Mouse (Mus musculus): ENCODE data around the gene Parm1.

The Parm1 gene

DNA sequence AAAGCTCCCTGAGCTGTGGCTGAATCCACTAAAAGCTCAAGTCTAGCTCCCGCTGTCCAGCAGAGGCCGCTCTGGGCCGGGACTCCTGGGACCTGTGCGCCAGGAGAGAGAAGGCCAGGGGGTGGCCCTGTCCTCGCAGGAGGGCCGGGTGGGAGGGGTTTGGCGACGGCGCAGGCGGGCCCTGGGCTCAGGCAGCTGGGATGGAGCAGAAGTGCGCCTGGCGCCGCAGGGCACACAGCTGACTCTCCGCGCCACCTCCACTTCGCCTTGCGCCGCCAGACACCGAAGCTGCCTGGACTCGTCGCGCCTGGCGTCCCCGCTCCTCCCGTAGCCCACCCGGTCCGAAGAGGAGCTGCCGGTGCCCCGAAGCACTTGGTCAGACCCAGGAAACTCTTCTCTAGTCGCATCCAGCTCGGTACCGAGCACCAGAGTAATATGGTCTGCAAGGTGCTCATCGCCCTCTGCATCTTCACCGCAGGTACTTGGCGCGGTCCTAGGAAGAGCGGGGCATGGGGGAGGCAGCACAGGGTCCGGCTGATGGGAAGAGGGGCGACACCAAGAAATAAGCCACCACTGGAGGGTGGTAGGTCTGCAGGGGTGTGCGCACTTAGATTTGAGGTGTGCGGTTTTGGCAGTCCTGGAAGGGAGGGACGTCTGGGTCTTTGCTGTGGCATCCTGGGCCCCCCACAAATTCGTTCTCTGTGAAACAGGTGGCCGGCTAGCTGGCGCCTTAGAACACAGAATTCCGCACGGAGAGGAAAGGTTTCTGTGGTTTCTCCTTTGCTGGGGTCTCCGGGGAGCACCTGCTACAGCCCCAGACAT, at the start of gene Parm1:
Gene Parm1 (plus strand): TSS at position 136 of the 822 bp plus-strand sequence.
- peak; percentile 85 for DNase-seq (ENCODE audit: low spot score)

DNA sequence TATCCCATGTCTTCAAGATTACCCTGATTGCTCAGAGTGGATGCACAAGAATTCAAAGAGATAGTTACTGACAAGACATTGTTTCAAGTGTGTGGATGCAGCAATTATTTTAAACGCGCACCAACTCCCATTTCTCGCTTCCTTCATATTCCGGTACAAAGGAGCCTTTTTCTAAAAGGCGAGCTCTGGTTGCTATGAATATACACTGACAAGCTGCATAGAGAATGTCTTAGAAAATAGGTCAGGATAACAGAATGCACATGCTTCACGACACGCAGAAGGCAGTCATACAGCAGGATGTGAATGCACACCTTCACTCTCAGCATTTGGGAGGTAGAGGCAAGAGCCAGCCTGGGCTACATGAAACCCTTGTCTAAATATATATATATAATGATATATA, 42.2 kb upstream of the Parm1 start:
- no peak for DNase-seq (ENCODE audit: low spot score)

DNA sequence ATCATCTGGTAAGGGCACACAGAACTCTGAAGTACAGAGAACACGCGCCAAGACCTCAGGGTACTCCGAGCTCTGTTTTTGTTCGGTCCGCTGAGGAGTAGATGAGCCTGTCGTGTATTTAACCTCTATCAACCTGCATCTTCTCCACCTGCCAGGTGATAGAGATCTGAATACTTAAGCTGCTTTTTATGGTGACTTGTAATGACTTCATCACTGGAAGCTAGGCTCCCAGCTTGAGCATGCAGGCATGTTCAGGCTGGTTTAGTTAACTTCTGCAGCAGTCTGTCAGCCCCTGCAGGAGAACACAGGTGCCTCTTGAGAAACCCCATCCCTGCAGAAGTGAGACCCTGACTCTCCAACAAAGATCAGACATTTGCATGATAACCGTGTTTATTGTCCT, 40.6 kb upstream of the Parm1 start:
- no peak for DNase-seq (ENCODE audit: low spot score)

DNA sequence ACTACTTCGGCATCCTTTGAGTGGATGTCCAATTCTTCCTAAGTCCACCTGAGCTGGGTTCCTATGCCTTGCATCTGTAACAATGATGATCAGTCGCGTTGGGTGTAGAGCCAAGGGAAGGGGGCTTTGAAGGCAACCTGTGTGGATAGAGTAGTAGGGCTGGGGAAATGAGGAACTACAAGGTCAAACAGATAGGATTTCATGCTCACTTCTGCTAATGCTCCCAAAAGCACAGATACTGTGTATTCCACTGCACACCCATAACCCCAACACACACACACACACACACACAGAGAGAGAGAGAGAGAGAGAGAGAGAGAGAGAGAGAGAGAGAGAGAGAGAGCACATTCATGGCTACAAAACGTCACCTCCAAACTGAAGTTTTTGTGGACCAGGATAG, 38.7 kb upstream of the Parm1 start:
- DNase-seq (ENCODE audit: low spot score), result no peak

DNA sequence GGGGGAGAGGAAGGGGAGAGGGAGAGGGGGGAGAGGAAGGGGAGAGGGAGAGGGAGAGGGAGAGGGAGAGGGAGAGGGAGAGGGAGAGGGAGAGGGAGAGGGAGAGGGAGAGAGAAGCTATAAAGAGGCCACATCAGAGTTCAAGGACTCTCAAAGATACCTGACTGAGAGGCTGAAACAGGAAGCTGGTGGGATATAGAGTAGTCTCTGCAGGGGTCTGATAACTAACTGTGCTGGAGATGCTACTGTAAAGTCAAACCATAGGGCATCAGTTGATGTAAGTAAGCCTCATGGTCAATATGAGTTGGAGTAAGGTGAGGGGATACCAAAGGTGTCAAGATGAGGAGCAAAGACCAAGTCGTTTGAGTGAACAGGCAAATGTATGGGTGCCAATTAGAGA, 37.3 kb upstream of the Parm1 start:
- DNase-seq (ENCODE audit: low spot score), result no peak

DNA sequence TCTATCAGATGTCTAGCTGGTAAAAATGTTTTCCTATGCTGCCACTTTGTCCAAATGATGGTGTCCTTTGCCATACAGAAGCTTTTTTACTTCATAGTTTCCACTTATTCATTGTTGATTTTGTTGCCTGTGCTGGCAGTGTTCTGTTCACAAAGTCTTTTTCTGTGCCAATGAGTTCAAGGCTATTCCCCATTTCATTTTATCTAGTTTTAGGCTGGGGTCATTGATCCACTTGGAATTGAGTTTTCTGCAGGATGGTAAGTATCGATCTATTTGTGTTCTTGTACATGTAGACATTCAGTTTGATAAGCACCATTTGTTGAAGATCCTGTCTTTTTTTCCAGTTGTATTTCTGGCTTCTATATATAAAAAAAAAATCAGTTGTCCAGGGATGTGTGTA, 33.1 kb upstream of the Parm1 start:
- DNase-seq (ENCODE audit: low spot score), result no peak

DNA sequence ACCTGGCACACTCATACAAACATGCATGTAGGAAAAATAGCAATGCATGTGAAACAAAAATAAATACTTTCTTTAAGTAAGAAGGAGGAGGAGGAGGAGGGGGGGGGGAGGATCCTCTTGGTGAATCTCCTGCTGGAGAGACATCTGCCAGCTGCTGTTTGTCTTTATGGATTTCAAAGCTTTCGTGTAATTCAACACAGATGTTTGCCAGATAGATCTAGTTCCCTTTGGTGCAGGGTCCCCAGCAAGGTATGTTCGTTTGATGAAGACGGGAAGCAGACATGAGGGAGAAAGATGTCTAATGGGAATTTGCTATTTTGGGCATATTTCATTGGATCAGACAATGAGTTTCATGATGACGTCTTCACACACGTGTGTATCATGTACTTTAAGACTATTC, 23.0 kb upstream of the Parm1 start:
- no peak for DNase-seq (ENCODE audit: low spot score)

DNA sequence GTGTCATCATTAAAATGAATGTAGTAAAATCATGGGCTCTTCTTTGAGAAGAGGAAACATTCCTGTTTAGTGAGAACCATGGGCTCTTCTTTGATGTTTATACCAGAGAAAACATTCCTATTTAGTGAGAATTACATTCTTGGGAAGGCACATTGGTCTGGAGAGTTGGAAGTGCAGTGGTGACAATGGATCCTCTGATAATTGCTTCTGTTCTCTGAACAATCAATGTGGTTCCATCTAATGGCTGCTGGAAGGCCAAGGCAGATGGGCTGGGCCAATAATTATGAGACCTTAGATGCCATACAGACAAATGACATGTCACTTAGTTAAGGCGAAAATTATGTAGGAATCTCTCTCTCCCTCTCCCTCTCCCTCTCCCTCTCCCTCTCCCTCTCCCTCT, 16.1 kb upstream of the Parm1 start:
- DNase-seq (ENCODE audit: low spot score), result no peak

DNA sequence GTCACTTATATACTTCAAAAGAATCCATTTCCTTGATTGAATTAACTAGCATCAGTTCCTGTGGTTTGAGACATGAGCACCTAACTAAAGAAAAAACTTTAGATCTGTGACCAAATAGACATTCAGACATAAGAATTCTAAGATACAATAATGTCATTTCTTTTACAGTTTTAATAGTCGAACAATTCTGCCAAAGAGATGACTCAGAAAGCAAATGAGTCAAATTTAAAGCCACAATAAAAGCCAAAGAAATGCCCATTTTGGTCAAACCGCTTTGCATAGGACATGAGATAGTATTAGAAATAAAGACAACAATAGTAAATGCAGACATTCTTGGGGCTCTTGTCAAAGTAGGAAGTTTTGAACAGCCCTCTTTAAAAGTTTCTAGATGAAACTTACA, 15.0 kb upstream of the Parm1 start:
- DNase-seq (ENCODE audit: low spot score), result no peak

DNA sequence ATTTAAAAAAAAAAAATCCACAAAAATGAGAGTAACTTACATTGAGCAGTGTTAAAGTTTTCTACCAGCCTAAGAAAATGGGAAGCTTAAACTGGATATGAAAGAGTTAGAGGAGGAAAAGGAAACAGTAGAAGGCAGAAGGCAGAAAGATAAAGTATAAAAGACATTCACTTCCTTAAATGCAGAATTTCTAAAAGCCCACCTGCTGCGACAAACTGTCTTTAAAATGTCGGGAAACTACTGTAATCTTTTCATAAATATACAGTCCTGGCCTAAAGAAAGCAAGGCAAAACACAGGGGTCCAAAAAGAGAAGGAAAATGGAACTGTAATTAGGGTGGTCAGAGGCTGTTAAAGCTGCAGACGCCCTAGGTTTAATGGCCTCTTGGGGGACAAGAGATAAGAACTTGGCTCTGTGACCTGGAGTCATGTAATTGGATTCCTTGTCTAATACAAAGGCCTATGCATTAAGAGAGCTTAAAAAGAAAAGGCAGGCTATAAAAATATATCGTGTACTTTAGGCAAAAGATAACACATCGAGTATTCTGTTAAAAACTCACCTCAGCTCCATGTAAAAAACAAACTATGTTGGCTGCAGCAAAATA, 13.0 kb upstream of the Parm1 start:
- DNase-seq (ENCODE audit: low spot score), result no peak

DNA sequence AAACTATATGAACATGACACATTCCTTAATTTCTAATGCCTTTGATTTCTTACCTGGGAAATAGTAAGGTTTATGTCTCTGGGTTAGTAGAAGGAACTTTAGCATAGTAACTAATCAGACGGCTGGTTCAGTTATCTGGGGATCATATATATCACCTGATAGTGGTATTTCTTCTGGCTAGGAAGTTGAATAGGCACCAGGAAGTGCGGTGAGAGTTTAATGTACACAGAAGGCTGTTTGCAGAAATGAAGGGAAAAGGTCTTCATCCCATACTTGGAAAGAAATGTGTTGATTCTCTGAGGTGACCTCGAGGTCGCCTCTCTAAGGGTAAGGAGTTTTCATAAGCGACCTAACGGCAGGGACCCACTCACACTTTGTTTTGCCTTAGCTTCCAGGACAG, 338 bp upstream of the Parm1 start:
- no peak for DNase-seq (ENCODE audit: low spot score)

DNA sequence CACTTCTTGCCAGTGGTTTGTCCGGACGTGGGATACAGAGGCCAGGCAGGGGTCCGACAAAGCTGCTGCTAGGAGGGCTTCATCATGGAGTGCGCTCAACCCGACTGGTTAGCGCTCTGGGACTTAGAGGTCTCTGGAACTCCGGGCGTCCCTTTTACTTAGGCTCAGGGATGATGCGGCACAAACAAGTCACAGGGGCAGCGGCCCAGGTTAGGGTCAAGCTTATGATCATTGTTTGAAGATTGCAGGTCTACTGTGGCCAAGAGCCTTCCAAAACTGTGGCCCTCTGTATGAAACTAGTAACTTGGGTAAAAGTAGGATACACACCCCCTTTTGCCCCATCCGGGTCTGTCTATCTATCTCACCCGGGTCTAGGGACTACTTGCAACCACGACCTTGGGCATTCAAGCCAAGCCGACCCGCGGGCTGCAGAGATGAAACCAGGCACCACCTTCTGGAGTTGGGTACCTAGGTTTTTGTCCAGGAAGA, 931 bp downstream of the Parm1 start:
- DNase-seq (ENCODE audit: low spot score), result no peak

DNA sequence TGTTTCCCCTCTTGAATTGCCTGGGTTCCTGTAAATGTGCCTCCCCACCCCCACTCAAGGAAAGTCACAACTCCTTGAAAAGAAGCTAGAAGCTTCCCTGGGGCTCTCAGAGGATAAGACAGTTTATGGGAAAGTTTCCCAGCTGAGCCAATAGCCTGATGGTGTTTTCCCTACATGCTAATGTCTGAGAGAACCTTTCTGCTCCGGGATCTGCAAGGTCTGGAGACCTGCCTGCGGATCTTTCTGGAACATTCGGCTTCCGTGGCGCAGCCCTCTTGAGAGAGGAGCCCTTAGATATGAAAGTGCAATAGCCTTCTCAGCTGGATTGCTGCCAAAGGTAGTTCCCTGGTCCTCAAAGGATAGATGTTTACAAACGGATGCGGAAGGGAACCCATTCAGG, 1.5 kb downstream of the Parm1 start:
- DNase-seq (ENCODE audit: low spot score), result peak; percentile 28

DNA sequence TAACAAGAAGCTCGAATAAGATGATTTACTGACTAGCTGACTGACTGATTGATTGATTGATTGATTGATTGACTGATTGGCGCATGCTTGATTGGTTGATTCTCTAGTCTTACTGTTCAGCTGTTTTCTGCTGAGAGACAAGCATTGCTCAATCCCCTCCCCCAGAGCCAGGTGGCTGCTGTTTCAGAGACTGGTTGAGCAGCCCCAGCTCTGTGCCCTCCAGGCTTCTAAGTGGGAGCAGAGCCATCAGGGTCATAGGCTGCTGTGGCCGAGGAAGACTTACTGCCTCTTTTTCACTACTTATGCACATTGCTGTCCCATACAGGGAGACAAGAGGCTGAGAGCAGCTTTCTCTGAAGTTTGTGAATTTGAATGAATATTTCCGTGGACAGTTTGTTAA, 2.1 kb downstream of the Parm1 start:
- no peak for DNase-seq (ENCODE audit: low spot score)

DNA sequence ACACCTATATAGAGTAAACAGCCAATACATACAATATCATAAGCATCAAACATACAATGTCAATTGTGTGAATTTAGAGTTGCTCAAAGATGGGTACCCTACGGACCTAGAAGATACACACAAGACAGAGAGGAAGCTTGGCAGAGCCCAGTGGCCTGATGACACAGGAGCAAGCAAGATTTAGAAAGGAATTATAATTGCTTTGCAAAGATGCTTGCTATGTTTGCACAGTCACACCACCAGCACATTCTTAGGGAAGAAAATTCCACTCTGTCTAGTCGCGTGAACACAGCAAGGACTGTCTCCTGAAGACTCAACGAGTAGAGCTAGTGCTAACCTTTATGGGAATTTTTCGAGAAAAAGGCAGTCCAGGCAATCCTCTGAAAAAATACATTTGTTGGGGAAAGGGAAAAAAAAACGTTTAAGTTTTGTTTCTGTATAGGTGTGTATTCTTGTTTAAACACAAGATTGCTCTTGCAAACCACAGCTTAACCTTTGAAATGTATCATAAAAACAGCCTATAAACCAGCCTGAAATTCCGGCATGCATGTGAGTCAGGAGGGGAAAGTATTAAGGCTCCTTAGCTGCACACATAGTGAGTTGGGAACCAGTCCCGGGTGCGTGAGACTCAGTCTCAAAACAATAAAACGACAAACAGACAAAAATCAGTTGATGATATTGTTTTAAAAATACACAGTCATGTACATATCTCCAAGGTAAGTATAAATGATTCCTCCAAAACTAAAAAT, 15.5 kb downstream of the Parm1 start:
- no peak for DNase-seq (ENCODE audit: low spot score)

DNA sequence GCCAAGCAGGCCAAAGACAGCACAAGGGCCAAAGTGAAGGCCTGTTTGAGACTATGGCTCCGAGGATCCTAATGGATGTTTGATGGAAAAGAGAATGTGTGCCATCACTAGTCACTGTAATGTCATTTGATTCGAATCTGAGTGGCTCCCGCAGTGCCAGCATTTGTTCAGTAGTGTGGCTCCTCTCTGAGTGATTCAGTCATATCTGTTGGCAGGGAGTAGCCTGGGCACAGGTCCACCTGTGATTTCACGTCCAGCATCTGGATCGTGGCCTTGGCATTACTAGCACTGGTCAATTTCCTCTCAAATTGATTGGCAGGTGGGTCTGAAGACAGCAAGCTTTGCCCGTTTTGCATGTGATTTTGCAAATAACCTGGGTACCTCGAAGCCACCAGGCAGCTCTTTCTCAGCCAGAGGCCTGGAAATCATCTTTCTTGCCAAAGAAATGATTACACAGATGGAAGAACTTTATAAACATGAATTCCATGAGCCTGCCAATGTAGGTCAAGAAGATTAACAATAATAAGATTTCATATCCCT, 41.7 kb downstream of the Parm1 start:
- no peak for DNase-seq (ENCODE audit: low spot score)

DNA sequence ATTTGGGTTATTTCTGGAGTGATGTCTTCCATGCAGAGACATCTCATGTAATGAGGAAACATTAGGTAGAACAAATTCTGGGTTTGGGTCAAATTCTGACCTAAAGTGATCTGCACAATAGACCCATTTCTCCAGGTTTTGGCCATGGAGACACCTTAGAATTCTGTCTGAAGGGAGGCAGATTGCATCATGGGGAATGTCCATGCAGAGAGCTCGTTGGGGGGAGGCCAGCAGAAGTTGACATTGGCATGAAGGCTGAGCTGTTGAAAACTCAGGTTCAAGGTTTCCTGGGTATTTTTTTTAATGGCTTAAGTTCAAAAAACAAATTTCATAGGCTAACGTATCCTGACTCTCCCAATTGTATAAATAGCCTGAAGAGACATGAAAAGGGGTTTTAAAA, 42.3 kb downstream of the Parm1 start:
- DNase-seq (ENCODE audit: low spot score), result no peak

DNA sequence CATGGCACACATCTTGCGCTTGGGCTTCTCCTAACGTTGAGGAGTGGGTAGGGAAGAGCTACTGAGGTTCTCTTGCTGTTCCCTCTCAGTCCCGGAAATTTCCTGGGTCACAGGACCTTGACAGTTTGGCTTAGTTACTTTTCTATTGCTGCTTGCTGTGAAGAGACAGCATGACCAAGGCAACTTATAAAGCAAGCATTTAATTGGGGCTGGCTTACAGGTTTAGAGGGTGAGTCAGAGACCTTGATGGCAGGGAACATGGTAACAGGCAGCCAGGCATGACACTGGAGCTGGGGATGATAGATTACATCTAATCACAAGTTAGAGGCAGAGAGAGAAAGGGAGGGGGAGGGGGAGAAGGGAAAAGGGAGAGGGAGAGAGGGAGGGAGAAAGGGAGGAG, 44.0 kb downstream of the Parm1 start:
- DNase-seq (ENCODE audit: low spot score), result no peak

DNA sequence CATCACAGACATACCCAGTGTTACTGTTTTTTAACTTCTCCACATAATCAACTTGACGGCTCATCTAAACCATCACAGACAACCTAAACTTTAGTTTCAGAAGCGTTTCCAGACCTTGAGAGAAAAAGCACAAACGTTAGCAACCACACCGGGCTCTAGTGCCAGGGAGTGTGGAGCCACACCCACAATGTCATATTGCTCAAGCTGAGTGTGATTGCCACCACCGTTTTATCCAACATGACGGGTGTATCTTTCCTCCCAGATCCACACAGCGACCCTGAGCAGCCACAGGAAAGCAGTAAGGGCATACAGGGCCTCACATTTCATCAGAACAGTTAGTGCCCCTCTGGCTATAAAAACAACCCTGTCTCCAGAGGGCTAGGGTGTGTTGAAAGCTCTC, 45.1 kb downstream of the Parm1 start:
- DNase-seq (ENCODE audit: low spot score), result no peak

DNA sequence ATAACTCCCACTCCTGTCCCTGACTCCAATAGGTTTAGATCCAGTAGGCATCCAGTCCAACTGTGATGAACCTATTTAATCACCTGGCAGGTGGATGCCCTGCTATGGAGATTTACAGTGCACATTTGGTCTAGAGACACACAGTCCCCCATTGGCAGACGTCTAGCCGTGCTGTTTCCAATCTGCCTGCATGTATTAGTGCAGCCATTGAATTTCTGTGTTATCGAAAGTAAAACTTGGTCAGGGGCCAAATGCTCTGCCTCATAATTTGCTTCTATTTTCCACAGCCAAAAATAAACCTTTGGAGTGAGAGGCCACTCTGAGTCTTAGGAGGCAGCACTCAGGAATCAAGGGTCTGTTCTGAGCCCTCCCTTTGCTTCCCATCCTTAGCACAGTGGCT, 46.6 kb downstream of the Parm1 start:
- DNase-seq (ENCODE audit: low spot score), result peak; percentile 9

DNA sequence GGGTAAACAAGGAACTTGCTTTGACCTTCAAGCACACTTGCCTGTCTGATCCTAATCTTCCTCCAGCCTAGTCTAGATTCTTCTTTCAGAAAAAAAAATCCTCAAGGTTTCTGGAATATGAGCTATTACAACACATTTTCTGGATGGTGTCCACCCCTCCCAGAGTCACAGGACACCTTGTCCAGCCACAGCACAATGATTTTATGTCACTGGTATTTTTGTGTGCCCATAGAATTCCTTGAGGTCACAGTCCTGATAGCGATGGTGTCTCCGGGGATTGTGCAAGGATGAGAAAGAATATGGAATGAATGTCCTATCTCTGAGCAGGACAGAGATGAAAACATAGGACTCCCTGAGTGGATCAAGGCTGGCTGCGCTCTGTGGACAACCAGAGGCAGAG, 48.0 kb downstream of the Parm1 start:
- DNase-seq (ENCODE audit: low spot score), result no peak

DNA sequence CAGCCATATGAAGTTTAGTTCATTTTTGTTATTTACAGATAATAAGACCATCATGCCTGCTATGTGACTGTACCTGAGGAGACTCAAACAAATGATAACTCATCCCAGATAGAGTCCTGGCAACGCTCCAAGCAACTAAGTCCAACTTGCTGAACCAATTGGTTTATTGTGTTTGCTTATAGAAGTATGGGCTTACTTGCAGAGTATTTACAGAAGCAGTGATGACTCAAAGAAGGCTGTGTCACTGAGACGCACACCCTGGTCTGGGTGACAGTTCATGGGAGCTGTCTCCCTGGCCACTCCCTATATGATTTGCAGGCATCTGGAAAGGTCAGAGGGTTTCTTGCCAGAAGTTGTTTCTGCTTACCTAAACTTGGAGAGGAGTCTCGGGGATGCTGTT, 49.2 kb downstream of the Parm1 start:
- DNase-seq (ENCODE audit: low spot score), result no peak

DNA sequence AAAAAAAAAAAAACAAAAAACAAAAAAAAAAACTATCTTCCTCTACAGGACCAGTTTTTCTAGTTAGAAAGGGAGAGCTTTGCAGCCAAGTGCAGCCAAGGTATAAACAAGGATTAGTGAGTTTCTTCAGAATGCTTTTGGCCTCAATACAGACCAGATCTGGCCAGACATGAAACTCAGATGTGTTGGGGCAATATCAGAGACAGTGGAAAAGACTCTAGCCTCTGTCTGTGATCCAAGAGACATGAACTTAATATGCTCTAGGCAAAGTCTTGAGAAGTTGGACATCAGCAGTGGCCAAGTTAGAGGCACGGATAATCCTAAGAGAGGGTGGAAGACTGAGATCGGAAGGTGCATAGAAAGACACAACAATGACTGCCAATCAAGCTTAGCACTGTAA, 56.8 kb downstream of the Parm1 start:
- DNase-seq (ENCODE audit: low spot score), result no peak
